Mouse (Mus musculus) megakaryocyte, embryonic 14.5 days (primary cell): ENCODE measurements around the gene Gfod1. TPM values are rescaled to one million over a fixed set of nuclear protein-coding genes. Genes with fewer than 3 reads are reported as not detected.

ENCODE experiments used
- H3K27me3 ChIP-seq: replicated peaks from 2 replicates; pipeline ENCODE3; 2012; ENCODE audit warnings: inconsistent platforms
- H3K36me3 ChIP-seq: replicated peaks from 2 replicates; pipeline ENCODE3; 2012; ENCODE audit warnings: low read length, inconsistent platforms, mixed read lengths
- H3K4me1 ChIP-seq: 2 replicates; pipeline ENCODE4 v1.6.1; 2012; ENCODE audit warnings: inconsistent platforms
- H3K4me3 ChIP-seq: replicated peaks from 2 replicates; pipeline ENCODE3; 2012; ENCODE audit warnings: moderate library complexity, mild to moderate bottlenecking, inconsistent platforms
- H3K9me3 ChIP-seq: 2 replicates; pipeline ENCODE4 v1.6.1; 2012; ENCODE audit warnings: inconsistent platforms
- FLI1 ChIP-seq: IDR thresholded peaks from 2 replicates; pipeline ENCODE4 v1.6.1; 2012; ENCODE audit warnings: low read length, inconsistent platforms, mixed read lengths
- GATA1 ChIP-seq: IDR thresholded peaks from 3 replicates; pipeline ENCODE4 v1.6.1; 2012; ENCODE audit warnings: mixed read lengths, low read length, inconsistent platforms, borderline replicate concordance
- polyA plus RNA-seq: library from polyadenylated mRNA; stranded (reverse); fragments of >175 nt; gene quantifications from 2 replicates; pipeline ENCODE4 v1.2.3, GENCODE M21; 2012; ENCODE audit warnings: low replicate concordance; ENCODE audit not compliant: insufficient read depth

The Gfod1 gene
- polyA plus RNA-seq, 1 experiment = 5.5 TPM

DNA sequence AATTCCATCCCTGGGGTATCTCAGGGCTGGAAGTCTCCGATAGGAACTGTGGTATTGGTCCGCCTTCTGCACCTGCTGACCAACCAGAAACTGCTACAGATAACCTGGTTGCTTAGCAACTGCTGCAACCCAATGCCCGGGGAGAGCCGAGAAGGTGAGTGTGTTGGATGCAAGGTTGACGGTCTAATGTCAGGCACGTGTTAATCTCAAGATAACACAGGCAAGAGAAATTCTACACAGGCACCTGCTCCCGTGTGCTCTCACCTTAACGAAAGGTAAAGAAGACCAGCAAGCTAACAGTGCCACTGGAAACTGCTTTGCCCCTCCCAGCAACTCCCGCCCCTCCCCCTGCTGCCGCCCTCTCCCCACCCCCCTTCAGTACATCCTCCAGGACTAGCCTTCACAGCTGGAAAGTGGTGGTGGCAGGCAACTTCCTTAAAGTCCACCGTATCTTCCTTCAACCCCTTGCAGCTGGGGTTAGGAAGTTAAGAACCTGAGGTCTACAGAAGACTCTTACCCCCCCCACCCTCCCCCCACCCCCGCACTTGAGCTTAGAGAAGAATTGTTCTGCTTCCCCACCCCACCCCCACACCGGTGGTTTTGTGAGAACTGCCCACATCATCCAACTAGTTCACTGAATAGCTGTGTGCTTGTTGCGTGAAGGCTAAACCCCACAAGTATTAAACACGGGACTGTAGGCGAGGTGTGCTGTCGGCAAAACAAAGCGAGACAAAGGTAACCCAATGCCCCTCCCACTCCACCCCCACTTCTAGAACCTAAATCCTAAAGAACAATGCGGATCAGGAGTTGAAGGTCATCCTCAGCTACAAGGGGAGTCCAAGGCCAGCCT is 88.6 kb downstream of the Gfod1 start:
- H3K4me3 ChIP-seq = peak overlapping the region; percentile 82
- peaks cover 100% of the 10 kb centered on the region for H3K4me1 ChIP-seq
- H3K36me3 ChIP-seq = peaks cover 57% of the 10 kb centered on the region
- no peaks in the 10 kb centered on the region for H3K9me3 ChIP-seq
- no peak for TF ChIP-seq FLI1
- no peak for TF ChIP-seq GATA1
- H3K27me3 ChIP-seq = no peaks in the 10 kb centered on the region

DNA sequence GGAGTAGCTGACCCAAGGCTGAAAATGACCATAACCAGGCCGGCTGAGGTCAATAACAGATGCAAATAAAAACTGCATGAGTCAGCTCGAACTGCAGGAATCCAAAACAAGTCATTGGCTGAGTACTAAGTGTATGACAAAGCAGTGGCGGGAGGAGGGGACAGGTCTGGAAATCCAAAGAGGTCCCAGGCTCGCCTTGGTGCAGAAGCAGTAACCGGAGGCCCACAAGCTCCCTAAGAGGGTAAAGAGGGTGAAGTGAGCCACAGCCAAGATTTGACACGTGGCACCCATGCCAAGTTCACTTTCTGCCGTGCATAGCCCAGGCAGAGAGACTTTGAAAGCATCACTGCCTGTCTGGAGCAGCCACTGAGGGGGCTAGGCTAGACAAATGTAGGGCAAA is 91.6 kb downstream of the Gfod1 start:
- peaks cover 100% of the 10 kb centered on the region for H3K4me1 ChIP-seq
- no peaks in the 10 kb centered on the region for H3K27me3 ChIP-seq
- H3K36me3 ChIP-seq = peaks cover 64% of the 10 kb centered on the region
- H3K4me3 ChIP-seq = peak overlapping the region; percentile 64
- no peak for TF ChIP-seq GATA1
- no peak for TF ChIP-seq FLI1
- H3K9me3 ChIP-seq = no peaks in the 10 kb centered on the region

DNA sequence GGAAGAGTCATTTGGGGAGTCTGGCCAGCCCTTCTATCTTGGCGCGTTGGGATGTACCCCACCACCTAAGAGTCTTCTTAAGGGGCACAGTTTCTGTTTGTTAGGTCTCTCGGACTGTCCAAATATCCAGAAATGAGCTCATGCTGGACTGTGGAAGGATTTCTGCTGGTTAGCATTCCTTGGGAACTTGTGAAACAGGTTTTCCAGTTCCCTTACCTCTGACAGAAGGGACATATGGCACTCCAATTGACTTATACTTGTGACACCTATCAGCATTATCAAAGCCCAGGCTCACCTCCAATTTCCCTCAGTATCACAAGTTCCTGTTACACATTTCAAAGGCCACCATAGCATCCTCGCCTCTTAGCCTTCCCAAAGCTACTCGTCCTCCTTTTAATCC is 93.0 kb downstream of the Gfod1 start:
- peaks cover 98% of the 10 kb centered on the region for H3K4me1 ChIP-seq
- H3K4me3 ChIP-seq = no peak overlapping the region
- H3K36me3 ChIP-seq = peaks cover 78% of the 10 kb centered on the region
- no peaks in the 10 kb centered on the region for H3K27me3 ChIP-seq
- no peaks in the 10 kb centered on the region for H3K9me3 ChIP-seq
- TF ChIP-seq FLI1 (no peak), GATA1 (no peak)

DNA sequence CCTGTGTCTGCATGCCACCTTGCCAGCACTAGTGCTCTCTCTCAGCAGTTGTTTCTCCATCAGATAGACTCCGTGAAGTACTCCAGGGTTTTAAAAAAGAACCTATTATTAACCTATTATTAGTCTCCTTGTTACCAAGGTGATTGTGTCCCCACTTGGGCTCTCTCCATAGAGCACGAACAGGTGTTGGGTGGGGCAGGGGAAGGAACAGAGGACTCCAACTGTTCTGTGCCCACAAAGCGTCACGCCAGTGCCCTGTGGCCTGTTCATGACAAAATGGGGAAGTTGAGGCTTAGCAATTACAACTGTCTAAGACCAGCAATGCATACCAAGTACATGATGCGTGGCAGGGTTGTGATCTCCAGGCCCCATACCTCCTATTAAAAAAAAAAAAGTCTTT is 94.4 kb downstream of the Gfod1 start:
- TF ChIP-seq FLI1 = no peak
- no peak for TF ChIP-seq GATA1
- peaks cover 97% of the 10 kb centered on the region for H3K4me1 ChIP-seq
- H3K27me3 ChIP-seq = no peaks in the 10 kb centered on the region
- peak overlapping the region; percentile 69 for H3K4me3 ChIP-seq
- peaks cover 85% of the 10 kb centered on the region for H3K36me3 ChIP-seq
- no peaks in the 10 kb centered on the region for H3K9me3 ChIP-seq

DNA sequence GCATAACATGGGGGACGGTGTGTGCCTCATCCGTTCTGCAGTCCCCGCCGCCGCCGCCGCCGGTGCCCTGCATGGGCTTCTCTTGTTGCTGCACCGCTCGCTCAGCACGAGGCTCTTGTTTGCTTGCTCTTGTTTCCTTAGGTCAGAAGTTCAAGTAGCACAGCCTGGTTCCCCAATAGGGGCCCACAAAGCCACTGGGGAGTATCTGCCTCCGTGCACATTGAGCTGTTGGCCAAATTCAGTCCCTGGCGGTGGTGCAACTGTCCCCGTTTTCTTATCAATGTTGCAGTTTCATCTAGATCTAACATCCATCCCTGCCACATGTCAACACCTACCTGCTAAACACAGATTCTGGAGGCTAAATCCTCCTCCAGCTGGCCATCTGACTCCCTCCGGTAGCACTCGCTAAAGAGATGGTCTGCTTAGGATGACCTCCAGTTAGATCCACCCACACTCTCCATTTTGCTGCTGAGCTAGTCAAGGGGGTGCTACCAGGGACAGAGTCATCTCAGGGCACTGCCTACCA is 95.0 kb downstream of the Gfod1 start:
- TF ChIP-seq GATA1 (no peak), FLI1 (no peak)
- H3K9me3 ChIP-seq = no peaks in the 10 kb centered on the region
- no peaks in the 10 kb centered on the region for H3K27me3 ChIP-seq
- H3K36me3 ChIP-seq = peaks cover 85% of the 10 kb centered on the region
- H3K4me3 ChIP-seq = peak overlapping the region; percentile 69
- H3K4me1 ChIP-seq = peaks cover 97% of the 10 kb centered on the region

DNA sequence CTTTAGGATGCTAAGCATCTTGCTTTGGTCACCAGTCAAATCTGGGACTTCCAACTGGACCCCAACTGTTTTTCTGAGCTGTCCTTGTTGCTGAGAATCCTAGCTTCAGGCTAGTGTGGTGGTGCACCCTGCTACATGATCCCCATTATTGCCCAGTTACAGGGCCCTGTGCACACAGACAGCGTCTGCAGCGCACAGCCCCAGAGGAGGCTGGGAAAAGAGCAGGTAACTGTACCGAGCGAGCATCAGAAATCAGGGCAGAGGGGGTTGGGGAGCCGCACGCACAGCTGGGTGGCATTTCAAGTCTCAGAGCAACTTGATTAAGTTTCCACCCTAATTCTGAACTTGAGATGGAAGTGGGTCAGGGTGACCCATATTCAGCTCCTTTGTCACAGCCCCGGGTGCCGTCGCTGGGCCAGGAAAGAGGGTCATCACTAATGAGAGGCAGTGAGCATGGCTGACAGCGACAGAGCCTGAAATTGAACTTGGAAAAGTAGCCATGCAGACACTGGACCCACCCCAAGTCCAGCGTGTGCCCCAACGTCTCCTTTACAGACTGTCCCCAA is 97.8 kb downstream of the Gfod1 start:
- TF ChIP-seq FLI1 (no peak), GATA1 (no peak)
- Histone ChIP-seq H3K4me1 (peaks cover 97% of the 10 kb centered on the region), H3K36me3 (peaks cover 91% of the 10 kb centered on the region), H3K4me3 (no peak overlapping the region), H3K27me3 (no peaks in the 10 kb centered on the region), H3K9me3 (no peaks in the 10 kb centered on the region)

DNA sequence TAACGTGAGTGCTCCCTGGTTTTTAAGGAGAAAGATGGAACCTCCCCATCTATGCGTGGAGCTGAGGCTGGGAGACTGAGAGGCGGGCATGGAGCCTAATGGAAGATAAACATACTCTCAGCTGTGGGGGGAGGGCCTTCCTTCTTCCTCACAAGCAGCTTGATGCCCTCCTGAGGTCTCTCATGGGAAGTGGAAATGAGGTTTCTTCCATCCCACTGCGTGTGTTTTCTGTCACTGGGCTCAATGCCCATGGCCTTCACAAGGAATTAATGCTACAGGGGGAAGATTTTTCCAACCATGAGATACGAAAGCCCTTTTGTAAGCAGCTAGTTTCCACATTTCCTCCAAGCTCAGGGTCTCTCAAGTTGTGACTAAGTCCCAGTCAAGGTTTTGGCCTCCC is 100.3 kb downstream of the Gfod1 start:
- H3K36me3 ChIP-seq = peaks cover 92% of the 10 kb centered on the region
- H3K27me3 ChIP-seq = no peaks in the 10 kb centered on the region
- no peaks in the 10 kb centered on the region for H3K9me3 ChIP-seq
- TF ChIP-seq FLI1 (no peak), GATA1 (no peak)
- H3K4me3 ChIP-seq = no peak overlapping the region
- H3K4me1 ChIP-seq = peaks cover 96% of the 10 kb centered on the region

DNA sequence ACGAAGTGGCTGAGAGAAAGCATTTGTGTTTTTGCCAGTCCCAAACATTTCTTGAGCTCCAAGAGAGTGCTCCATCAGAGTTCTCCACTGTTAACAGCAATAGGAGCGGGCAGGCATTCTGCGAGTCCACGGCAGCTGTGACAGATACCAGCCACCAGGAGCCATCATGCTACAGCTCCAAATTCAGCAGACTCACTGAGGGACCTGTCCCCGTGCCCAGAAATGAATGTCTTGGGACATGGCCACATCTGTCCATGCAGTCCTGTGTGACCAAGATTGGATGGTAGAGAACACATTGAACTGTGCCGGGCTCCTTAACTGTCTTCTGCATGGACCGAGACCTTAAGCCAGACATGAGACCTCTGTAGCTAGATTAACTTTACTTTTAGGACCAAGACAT is 100.7 kb downstream of the Gfod1 start:
- Histone ChIP-seq H3K9me3 (no peaks in the 10 kb centered on the region), H3K36me3 (peaks cover 94% of the 10 kb centered on the region), H3K27me3 (no peaks in the 10 kb centered on the region), H3K4me1 (peaks cover 96% of the 10 kb centered on the region), H3K4me3 (no peak overlapping the region)
- no peak for TF ChIP-seq GATA1
- TF ChIP-seq FLI1 = no peak

DNA sequence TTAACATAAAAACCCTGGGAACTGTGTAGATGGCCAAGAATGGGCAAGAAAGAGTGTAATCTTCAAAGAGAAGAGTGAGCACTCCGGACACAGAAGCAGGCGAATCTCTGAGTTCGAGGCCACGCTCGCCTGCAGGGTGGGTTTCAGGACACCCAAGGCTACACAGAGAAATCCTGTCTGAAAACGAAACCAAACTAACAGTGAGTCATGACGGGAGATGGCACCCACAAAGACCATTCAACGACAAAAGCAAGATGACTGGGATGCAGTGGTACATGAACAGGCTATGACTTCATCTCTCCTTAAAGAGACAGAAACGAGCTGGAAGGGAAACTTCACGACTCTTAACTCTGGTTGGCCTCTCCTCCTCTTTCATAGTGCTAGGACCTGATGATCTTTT is 101.6 kb downstream of the Gfod1 start:
- TF ChIP-seq FLI1 (no peak), GATA1 (no peak)
- Histone ChIP-seq H3K9me3 (no peaks in the 10 kb centered on the region), H3K4me1 (peaks cover 96% of the 10 kb centered on the region), H3K4me3 (no peak overlapping the region), H3K36me3 (peaks cover 94% of the 10 kb centered on the region), H3K27me3 (no peaks in the 10 kb centered on the region)

DNA sequence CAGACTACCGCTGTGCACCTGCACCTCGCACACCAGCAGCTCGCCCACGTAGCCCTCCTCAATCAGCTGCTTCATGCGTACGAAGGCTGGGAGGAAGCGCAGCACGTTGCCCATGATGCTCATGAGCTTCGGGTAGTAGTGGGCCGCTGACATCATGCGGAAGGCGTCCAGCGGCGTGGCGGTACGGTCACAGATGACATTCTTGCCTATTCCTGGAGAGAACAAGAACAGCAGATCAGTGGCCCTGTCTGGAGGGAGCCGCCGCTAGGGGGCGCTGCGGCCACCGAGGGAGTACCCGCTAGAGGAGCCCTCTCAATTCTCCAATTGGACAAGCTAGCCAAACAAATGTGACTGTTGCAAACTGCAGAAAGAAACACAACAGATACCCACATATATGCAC is 102.9 kb downstream of the Gfod1 start:
- H3K36me3 ChIP-seq = peaks cover 94% of the 10 kb centered on the region
- peaks cover 98% of the 10 kb centered on the region for H3K4me1 ChIP-seq
- TF ChIP-seq FLI1 = no peak
- no peak for TF ChIP-seq GATA1
- H3K27me3 ChIP-seq = no peaks in the 10 kb centered on the region
- no peaks in the 10 kb centered on the region for H3K9me3 ChIP-seq
- peak overlapping the region; percentile 62 for H3K4me3 ChIP-seq
